Mouse (Mus musculus) T-cell, adult 2 months (primary cell): ENCODE results near the gene Ier3.
"Not testable (repeated sequence)": the region's sequence is repeated elsewhere in the genome, so short reads cannot be mapped to it uniquely, and the experiment has no call there.

Experiments
- DNase-seq: peaks from one replicate; pipeline ENCODE4 v3.0.0; 2022; ENCODE audit warnings: low spot score

Gene Ier3

DNA sequence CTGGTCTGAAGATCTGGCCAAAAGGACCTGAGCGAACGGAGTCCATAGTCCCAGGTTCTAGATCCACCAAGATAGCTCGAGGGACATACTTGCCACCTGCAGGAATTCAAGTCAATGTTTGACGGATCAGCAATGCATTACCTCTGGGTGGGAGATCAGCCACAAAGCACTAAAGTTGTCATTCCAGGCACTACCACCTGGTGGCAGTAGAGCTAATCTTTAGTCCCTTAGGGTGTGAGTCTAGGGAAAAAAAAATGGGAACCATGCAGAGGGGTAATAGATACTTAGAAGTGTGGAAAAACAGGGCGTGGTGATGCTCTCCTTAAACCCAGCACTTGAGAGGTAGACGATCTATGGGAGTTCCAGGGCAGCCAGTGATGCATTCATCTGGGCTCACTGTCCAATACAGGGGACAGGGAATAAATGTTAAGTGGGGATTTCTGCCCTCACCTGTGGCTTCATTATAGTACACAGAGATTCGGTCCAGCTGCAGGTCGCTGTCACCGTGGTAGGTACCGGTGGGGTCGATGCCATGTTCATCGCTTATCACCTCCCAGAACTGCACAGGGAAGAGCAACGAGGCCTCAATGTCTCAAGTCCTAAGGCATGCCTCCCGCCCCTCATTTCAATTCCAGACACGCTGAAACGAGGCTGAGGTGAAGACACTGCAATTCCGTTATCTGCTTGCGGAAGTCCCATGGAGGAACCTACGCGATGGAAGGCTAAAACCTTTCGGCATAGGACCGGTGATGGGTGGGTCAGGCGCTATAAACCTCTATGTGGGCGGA, 14.9 kb downstream of the Ier3 start:
- DNase-seq: peak; percentile 74

DNA sequence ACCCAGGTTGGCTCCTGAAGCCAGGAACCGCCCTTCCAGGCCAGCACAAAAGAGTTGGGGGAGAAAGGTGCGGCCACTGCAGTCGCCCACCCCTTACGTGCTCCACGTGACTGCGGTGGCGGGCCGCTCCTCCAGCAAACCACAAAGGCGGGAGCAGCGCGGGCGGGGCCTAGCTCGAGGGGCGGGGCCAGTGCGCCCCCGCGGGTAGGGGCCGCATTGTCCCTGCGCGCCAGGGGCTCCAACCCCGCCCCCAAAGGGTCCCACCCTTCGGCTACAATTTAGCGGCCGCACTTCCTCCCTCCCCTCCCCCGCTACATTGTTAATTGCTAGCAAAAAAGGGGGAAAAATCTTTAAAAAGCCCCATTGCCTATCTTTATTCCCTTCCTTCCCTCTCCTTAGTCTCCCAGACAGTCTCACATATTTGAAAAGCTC, 15.5 kb downstream of the Ier3 start:
- peak; percentile 69 for DNase-seq

DNA sequence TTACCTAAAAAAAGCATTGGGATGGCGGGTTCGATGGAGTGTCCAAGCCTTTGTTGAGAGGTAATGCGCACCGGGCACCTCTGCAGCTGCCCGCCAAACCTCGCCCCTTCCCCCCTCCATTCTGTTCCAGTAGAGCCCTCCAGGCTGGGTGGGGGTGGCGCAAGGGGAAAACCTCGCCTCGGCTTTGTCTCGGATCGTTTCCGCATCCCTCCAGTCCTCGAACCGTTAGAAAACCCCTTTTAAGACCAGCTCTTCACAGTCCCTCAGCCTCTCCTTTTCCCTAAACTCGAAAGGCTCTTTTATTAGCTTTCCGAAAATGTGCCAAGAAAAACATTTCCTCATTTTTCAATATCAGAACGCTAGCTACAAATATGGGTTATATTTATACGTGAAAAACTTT, 16.0 kb downstream of the Ier3 start:
- no peak for DNase-seq

DNA sequence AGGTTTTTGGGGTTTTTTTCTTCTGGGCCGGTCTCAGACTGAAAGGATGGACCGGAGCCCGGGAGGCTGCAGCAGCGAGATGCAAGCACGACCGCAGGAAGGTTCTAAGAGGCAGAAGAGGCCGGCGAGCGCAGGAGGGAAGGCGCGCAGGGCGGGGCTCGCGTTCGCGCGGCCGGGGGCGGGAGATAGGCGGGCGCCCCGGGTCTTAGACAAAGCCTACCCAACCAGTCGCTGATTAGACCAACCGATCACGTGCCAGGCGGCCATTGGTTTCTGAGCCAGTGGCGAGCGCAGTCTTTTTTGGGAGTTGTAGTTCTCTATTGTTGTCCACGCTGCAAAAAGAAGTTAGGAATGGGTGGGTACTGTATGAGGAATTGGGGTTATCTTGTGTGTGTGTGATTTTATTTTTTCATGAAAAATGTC, 16.6 kb downstream of the Ier3 start, which contains the start of gene Tubb5:
Tubb5 (minus strand) TSS at position 185 of the 423 bp plus-strand sequence.
- peak; percentile 91 for DNase-seq

DNA sequence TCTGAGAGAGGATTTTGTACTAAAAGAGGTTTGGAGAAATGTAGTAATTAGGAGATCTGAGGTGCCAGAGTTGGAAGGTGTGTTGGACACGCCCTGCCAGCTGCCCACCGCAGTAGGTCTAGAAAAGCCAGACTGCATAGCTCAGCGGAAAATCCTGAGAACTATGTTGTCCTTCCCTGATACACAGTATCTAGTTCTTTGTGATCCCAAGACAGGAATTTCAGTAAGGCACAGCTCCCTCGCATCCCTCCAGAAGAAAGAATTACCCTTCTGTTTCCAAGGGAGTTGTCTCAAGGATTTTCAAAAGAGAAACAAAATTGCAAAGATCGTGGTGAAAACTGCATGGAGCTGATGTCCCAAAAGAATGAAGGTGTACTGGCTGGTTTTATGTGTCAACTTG, 17.1 kb downstream of the Ier3 start:
- DNase-seq: no peak

DNA sequence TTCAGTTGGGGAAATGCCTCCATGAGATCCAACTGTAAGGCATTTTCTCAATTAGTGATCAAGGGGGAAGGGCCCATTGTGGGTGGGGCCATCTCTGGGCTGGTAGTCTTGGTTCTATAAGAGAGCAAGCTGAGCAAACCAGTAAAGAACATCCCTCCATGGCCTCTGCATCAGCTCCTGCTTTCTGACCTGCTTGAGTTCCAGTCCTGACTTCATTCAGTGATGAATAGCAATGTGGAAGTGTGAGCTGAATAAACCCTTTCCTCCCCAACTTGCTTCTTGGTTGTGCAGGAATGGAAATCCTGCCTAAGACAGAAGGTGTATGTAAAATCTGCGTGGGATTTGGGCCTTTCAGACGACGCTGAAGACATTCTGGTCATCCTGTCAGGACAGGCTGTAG, 17.5 kb downstream of the Ier3 start:
- not testable (repeated sequence) for DNase-seq

DNA sequence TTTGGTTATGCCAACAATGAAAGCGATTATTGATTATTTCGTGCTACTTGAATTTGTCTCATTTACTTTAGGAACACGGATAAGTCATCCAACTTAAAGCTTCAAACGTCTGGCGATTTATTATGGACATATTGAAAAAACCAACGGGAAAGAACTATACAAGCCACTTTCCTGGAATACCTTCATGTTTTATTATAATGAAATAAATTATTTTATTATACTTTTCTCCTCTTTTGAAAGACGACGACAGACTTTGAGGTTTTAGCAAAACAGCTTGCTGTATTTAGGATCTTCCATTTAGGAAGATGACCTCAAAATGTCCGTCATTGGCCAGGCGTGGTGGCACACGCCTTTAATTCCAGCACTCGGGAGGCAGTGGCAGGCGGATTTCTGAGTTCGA, 19.1 kb downstream of the Ier3 start:
- no peak for DNase-seq

DNA sequence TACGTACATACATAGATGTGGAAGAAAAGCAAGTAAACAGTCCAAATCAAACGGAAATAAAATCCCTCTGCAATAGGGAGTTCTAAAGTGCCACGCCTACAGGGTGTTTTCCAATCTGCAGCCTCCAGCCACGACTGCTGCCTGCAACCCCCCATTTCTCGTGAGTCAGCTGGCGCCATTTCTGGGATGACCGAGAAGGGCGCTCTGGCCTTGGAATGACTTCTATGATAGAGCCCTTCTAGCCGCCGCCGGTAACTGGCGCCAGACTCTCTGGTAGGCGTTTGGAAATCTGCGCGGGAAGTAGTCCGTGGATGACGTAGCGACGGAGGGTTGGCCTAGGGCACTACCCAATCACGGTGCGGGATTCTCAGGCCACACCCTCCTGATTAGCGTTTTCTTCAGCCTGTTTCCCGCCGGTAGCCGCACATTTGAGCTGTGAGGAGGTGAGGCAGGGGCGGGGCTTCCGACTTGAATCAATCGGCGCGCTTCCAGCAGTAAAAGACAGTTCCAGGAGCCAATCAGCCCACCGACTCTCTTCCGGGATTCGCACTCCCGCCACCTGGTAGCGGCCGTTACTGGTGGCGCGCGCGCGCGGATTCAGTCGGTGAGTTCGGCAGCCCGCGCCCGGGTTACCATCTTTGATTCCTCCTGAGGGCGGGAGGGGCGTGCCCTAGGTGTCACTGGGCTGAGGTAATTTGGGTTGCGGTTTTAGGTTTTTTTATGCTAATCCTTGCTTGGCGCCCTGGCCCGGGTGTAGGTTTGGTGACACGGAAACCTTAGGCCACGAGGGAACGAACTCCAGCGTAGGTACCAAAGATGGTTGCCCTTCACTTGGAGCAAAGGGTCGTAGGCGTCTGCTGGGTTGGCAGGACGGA, 19.8 kb downstream of the Ier3 start, which contains the start of gene Mdc1:
Mdc1 (plus strand) TSS at position 440 of the 875 bp plus-strand sequence.
- peak; percentile 99 for DNase-seq

DNA sequence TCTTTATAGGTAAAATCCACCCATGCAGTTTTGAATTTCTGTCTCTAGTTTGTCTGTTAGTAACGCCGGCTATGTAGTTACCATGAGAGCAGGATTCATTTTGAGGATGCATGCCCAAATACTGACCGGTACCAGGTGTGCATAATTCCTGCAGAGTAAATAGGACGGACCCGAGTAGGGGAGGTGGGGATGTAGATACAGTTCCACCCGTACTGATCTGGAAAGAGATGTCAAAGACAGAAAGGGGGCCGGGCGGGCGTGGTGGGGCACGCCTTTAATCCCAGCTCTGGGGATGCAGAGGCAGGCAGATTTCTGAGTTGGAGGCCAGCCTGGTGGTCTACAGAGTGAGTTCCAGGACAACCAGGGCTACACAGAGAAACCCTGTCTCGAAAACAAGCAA, 20.5 kb downstream of the Ier3 start:
- no peak for DNase-seq

DNA sequence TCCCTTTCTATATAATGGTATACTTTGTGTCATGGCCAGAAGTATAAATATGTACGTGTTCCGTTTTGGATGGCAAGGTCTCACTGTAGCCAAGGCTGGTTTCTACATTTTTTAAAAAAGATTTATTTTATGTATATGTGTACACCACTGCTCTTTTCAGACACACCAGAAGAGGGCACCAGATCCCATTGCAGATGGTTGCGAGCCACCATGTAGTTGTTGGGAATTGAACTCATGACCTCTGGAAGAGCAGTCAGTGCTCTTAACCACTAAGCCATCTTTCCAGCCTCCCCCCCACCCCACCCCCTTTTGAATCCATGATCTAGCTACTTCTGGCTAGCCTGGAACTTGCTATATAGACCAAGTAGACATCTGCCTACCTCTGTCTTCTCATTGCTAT, 22.0 kb downstream of the Ier3 start:
- DNase-seq: no peak

DNA sequence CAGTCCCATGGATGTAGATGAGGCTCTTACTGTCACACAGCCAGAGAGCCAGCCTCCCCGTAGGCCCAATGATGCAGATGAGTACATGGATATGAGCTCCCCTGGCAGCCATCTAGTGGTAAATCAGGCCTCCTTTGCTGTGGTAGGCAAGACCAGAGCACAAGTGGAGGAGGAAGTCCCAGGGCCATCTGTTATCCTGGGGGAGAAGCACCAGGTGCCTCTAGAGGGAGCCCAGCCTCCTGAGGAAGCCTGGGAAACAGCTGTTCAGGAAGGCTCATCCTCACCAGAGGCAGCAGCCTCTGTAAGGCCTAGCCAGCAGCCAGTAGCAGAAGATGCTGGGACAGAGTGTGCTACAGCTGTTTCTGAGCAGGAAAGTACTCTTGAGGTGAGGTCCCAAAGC, 26.6 kb downstream of the Ier3 start:
- no peak for DNase-seq

DNA sequence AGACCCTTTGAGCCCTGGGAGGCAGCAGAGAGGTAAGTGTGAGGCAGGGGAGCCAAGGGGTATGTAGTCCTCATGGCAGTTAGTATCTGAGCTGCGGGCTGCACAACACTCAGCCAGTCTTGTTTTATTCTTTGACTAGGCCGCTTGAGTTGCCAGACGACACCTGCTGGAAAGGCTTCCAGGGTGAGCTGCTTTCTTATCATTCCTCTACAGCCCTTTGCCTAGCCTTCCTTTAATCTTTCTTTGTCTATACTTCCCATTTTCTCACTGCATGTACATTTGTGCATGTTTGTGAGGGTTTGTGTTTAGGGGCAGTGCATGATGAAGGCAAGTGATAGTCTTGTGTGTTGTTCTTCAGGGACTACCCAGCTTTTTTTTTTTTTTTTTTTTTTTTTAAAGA, 29.5 kb downstream of the Ier3 start:
- DNase-seq: no peak

DNA sequence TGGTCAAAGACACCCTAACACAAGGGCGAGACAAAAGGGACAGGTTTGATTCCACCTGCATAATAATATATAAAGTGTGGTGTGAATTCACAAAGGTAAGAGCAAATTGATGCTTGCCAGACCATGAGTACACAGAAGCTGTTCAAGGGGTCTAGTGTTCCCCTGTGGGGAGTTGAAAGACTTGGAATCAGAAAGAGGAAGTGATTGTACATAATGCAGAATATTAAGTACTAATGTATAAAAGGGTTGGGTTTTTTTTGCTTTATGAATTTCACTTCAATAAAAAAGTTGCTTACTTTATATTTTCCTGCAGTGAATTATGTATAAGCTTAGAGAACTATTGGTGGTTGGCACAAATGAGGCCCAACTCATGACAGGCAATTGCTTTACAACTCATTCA, 37.9 kb downstream of the Ier3 start:
- no peak for DNase-seq

DNA sequence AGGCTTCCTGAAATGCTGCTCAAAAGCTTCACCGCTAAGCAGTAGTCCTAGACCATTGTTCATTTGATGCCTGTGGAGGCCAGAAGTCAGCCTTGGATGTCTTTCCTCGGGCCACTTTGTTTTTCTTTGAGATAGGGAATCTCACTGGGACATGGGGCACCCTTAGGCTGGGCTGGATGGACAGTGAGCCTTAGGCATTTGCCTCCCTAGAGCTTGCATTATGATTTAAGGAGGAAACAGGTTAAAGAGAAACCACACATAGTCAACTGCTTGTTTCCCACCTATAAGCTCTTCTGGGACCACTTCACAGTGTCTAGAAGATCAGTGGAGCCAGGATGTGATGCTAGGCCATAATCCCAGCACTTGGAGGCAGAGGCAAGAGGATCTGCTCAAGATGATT, 38.4 kb downstream of the Ier3 start:
- no peak for DNase-seq

DNA sequence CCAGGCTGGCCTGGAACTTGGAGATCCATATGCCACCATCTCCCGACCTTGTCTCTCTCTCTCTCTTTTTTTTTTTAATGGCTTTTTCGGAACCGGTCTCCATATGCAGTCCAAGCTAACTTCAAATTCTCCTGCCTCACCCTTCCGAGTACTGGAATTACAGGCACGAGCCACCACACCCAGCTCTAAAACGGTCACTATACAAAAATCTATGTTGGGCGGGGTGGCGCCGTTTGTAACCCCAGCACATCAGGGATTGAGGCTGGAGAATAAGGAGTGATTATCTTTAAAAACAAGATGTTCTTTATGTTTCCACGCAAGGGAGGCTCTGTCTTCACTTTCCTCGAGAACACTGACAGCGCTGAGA, 39.3 kb downstream of the Ier3 start:
- no peak for DNase-seq

DNA sequence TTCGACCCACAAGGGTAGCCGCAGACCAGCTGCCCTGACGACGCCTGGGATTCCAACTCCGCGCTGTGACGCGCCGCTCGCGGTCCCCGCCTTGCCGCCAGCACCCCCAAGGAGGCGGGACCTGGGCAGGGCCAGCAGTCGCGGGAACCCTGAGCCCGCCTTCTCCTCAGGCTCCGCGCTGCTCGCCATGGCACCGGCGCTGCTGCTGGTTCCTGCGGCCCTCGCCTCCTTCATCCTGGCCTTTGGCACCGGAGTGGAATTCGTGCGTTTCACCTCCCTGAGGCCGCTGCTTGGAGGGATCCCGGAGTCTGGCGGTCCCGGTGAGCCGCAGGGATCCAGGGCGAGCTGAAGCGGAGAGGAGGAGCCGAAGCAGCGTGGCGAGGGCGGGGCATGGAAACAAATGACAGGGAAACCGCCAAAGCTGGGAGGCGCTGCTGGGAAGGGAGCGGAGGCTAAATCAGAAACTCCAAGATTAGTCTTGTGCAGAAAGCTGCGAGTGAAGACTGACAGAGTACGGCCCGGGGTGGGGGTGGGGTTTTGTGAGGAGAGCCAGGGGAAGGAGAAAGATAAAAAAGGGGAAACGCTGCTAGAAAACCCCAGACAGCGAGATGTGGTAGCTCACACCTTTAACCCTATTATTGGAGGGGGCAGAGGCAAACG, 39.8 kb downstream of the Ier3 start, which contains the start of gene Nrm:
Nrm (plus strand) TSS at position 121 of the 660 bp plus-strand sequence.
- peak; percentile 88 for DNase-seq

DNA sequence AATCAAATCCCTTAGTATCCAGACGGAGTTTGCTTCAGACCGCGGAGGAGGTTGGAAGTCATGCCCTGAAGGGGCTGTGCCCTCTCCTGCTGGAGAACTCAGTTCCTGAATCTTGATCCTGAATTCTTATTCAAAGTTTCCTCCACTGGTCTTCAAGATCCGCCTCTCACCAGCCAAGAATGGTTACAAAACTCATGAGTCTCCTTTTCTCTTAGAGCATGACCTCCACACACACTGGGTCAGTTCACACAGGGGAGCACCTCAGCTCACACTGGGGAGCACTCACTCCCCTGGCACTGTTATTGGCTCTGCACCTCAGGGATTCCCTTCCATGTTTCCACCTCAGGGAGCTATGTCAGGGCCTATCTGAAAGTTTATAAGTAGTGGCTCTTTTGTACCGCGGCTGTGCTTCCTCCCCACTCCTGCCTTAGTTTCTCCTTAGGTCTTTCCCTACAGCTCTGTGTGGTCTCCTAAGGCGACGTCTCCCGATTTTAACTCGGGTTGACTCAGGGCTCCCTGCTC, 43.4 kb downstream of the Ier3 start:
- no peak for DNase-seq

DNA sequence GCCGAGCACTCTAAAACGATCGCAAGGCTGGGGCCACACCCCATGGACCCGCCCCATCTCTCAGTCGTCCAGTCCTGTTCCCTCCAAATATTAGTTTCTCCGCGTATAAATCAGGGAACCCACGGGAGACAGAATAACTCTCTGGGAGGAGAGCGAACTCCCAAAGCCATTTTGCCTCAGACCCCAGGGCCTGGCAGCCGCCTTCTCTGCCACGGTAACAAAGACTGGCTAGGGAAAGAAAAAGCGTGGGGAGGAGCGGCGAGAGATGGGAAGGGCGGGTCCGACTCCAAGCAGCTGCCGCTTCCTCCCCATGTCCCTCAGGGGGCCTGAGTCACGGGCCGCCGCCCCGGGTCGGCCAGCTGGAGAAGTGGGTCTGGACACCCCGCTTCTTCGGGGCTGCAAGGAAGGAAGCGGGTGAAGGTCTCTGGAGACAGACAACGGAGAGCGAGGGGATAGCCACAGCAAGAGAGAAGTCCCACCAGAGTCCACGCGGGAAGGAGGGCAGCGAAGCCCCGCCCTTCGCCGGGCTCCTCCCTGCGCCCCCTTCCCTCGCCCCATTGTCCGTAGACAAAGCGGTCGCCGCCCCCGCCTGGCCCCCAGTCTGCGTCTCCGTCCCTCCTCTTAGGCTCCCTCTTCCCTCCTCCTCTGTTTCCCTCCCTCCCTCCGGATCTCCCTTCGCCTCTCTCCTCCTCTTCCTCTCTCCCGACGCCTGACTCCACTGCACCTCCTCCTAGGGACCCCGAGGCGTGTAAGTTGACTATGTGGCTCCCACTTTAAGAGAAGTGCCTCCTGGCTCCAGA, 44.2 kb downstream of the Ier3 start, which contains the start of gene Ppp1r18:
Ppp1r18 (plus strand) TSS at position 113 of the 800 bp plus-strand sequence.
- DNase-seq: no peak

DNA sequence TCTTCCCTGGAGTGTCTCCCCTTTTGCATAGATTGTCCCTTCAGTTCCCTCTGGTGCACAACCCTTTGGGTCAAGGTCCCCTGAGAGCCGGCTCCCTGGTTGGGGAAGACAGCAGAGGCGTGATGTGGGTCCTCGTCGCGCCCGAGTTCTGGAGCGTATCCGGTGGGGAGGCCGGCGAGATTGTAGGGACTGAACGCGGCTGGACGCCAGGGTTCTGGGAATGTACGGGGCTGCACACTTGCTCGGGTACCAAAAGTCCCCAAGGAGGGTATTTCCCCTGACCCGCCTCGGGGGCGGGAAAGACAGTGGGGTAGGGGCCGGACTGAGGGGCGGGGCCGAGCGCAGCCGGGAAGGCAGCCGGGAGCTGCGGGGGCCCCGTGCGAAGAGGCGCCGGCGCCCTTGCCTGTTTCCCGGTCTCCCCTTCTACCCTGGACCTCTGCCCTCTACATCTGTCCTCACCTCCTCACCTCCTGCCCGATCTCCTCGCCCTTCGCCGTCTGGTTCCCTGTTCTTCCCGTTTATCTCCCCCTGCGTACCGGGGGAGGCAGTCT, 44.9 kb downstream of the Ier3 start:
- no peak for DNase-seq

DNA sequence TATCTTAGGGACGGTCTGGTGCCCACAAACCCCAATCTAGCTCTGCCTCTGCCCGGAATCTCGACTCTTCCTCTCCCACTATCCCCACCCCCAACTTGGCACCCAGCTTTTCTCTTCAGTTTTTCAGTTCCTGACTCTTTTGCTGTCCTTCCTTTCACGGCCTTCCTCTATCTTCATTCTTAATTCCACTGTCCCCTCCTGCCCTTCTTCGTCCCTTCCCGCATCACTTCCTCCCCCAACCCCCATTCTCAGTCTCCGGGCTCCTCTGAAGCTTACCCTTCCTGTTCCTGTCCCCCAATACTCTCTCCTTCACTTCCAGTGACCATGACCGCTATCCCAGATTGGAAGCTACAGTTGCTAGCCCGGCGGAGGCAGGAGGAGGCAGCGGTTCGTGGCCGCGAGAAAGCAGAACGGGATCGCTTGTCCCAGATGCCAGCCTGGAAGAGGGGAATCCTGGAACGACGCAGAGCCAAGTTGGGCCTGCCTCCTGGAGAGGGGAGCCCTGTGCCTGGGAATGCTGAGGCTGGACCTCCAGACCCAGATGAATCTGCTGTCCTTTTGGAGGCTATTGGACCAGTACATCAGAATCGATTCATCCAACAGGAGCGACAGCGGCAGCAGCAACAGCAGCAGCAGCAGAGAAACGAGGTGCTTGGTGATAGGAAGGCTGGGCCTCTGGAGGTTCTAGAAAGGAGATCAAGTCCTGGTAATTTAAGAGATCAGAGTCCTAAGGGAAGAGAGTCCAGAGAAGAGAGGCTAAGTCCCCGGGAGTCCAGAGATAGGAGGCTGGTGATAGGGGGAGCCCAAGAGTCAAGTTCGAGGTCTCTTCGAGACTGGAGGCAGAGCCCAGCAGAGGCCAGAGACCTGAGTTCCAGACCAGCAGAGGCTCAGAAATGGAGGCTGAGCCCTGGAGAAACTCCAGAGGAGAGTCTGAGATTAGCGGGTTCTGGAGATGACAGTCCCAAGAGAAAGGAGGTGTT, 45.7 kb downstream of the Ier3 start:
- DNase-seq: peak; percentile 31
